Mouse (Mus musculus): Measurements from ENCODE around the gene Adgrg3.

Gene Adgrg3

DNA sequence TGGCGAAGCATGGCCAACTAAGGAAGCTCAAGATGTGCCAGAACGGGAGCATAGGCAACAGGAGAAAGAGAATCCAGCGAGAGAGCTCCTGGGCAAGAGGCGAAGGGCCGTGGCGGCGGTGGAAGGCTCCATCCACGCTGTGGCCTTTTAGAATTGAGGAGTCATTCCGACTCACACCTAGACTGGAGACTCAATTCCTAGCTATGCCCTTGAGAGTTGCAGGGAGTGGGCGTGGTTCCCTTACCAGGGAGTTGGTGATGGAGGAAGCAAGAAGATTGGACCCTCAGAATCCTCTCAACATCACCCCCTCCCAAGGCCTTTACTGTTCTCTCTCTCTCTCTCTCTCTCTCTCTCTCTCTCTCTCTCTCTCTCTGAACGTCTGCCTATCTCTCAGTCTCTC, 64.2 kb downstream of the Adgrg3 start:
- DNase-seq (ENCODE audit: low spot score) = no peak

DNA sequence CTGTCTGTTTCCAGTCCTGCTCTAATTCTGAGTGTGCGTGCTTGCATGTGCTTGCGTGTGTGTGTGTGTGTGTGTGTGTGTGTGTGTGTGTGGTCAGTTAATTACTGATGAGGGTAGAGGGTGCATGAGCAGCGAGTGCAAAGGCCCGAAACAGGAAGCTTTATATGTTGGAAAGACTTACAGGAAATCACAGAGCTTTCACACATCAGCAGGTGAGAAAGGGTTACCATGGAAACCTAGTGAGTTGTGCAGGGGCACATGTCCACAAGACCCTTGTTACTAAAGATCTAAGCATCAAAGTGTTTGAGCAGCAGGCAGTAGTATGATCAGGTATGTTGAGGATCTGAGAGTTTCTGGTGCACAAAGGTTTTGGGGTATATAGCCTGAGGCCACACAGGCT, 66.8 kb downstream of the Adgrg3 start:
- no peak for DNase-seq (ENCODE audit: low spot score)

DNA sequence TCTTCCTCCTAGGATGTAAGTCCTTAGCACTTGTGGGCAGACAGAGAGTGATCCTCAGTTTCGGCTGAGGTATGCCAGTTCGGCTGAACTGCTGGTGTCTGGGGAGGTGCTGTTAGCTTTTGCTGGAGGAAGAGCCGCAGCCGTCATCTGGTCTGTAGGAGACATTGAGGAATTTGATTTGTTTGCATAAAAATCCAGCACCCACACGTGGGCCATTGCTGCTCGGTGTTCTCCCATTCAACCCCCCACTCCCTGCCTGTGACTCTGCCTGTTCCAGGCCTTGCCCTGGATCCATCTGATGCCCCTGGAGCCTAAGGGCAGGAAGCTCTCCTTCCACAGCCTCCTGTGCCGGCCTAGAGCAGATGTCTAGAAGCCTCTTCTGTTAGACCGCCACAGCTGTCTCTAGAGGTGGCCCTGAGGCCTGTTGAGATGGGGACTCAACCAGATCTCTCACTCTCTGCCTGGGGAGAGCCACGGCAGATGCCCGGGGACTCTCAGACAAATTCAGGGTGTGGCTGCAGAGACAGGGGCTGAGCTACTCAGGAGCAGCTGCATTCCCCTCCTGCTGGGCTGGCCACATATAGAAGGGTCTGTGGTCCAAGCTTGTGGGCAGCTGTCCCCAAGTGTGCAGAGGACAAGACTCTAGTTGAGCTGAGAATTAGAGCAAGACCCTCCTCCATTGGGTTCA, 67.4 kb downstream of the Adgrg3 start:
- DNase-seq (ENCODE audit: low spot score) = no peak

DNA sequence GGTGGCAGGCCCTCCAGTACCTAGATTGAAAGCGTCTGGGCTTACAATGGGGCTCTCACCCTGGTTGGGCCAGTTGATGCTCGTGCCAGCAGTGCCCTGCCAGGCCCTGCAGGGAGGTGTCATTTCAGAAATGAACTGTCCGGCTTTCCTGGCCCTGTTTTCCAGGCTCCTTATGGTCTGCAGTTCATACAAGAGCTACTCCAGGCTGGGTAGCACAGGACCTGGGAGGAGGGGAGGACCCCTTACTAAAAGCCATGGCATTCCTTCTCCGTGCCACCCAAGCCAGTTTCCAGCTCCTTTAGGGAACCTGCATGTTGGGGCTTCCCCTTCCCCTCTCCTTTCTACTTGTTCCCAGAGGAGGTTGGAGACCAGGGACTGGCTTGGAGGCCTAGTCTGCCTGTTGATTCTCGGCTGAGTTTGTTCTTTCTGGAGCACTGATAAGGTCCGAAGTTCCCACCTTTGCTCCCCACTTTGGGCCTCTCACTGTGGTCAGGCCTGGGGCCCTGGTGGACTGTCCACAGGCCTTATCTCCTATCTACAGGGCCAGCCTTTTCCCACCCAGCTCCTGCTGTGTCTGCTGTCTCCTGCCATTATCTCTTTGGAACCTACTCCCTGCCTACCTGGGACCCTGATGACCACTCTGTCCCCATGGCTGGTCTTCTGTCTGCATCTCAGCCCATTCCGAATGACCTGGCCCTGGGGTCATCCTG, 68.1 kb downstream of the Adgrg3 start:
- DNase-seq (ENCODE audit: low spot score) = no peak

DNA sequence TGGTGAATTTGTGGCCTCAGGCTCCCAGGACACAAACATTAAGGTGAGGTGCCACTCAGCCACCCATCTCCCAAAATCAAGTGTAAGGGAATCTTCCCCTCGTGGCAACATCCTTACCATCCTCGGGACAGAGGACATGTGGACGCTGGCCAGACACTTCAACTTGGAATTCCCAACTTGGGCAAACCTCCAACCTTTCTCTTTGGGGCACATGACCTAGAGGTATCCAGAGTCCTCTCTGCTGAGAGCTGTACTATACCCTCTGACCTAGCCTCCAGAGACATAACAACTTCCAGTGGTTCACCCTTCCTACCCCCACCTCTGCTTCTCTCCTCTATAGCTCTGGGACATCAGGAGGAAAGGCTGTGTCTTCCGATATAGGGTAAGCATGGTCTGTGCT, 76.1 kb downstream of the Adgrg3 start:
- DNase-seq (ENCODE audit: low spot score) = no peak

Data from testis, postnatal 10 days (tissue).